Mouse (Mus musculus): ENCODE measurements around the gene Cdc5l.

DNA sequence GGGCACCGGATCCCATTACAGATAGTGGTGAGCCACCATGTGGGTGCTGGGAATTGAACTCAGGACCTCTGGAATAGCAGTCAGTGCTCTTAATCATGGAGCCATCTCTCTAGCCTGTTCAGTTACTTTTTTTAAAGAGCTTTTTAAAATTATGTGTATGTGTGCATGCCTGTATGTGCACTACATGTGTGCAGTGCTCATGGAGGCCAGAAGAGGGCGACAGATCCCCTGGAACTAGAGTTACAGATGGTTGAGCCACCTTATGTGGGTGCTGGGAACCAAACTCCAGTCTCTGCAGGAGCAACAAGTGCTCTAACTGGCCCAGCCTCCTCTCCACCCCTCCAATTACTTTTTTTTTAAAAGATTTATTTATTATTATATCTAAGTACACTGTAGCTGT, 33.2 kb upstream of the Cdc5l start:
- TF ChIP-seq CTCF (IDR thresholded peaks at IDR 0.05; ENCODE audit: extremely low read depth, insufficient read depth, insufficient read length, insufficient replicate concordance) (no peak), POLR2A (IDR thresholded peaks at IDR 0.05; ENCODE audit: low read depth, low read length) (no peak)

Data from spleen, adult 2 months (tissue).